Mouse (Mus musculus): Measurements from ENCODE around the gene Tjp1. TPM values are rescaled to one million over a fixed set of nuclear protein-coding genes. Genes with fewer than 3 reads are reported as not detected.

The Tjp1 gene
- polyA plus RNA-seq, 1 experiment from 2014 or later = 15.3 TPM

GRCm38 (mm10) chr7:65430401-65430800, 97.2 kb downstream of the Tjp1 start:
- Histone ChIP-seq H3K4me2 (ENCODE audit: low read length) (no peak overlapping the region), H3K4me3 (ENCODE audit: control insufficient read depth in 1 of 2, insufficient read depth in 1 of 2, low read depth in 1 of 2, low read length in 2 of 2) (no peak overlapping the region), H3K9me3 (ENCODE audit: control insufficient read depth, low read length) (no peaks in the 10 kb centered on the region), H3K27me3 (ENCODE audit: control insufficient read depth, insufficient read depth, low read length) (no peaks in the 10 kb centered on the region), H3K27ac (replicated peaks in 1 of 2; ENCODE audit: control insufficient read depth in 1 of 2, insufficient read depth in 1 of 2, low read depth in 2 of 2, low read length in 2 of 2) (no peak overlapping the region), H3K36me3 (ENCODE audit: control insufficient read depth, insufficient read depth, low read length) (no peaks in the 10 kb centered on the region), H3K9ac (ENCODE audit: low read length) (no peak overlapping the region), H3K4me1 (ENCODE audit: control insufficient read depth in 2 of 2, insufficient read depth in 2 of 2, low read length in 2 of 2) (peaks cover 0 to 3% of the 10 kb centered on the region in 2 experiments; a peak in 2 of 4 replicates)
- WGBS = 22% methylated on average over 8 of the region's 8 CpGs
- no peak for ATAC-seq (ENCODE audit: insufficient number of reproducible peaks, insufficient read depth, low FRiP score, low read depth)

GRCm38 (mm10) chr7:65424519-65424918, 103.1 kb downstream of the Tjp1 start:
- 78% methylated on average over 8 of the region's 8 CpGs for WGBS
- ATAC-seq (ENCODE audit: insufficient number of reproducible peaks, insufficient read depth, low FRiP score, low read depth) = no peak
- no peak overlapping the region for H3K4me3 ChIP-seq (ENCODE audit: control insufficient read depth in 1 of 2, insufficient read depth in 1 of 2, low read depth in 1 of 2, low read length in 2 of 2)
- no peak overlapping the region for H3K4me2 ChIP-seq (ENCODE audit: low read length)
- H3K9me3 ChIP-seq (ENCODE audit: control insufficient read depth, low read length) = no peaks in the 10 kb centered on the region
- peaks cover 11 to 14% of the 10 kb centered on the region in 2 experiments for H3K4me1 ChIP-seq (ENCODE audit: control insufficient read depth in 2 of 2, insufficient read depth in 2 of 2, low read length in 2 of 2)
- no peaks in the 10 kb centered on the region for H3K27me3 ChIP-seq (ENCODE audit: control insufficient read depth, insufficient read depth, low read length)
- H3K36me3 ChIP-seq (ENCODE audit: control insufficient read depth, insufficient read depth, low read length) = no peaks in the 10 kb centered on the region
- no peak overlapping the region for H3K9ac ChIP-seq (ENCODE audit: low read length)
- no peak overlapping the region for H3K27ac ChIP-seq (replicated peaks in 1 of 2; ENCODE audit: control insufficient read depth in 1 of 2, insufficient read depth in 1 of 2, low read depth in 2 of 2, low read length in 2 of 2)

DNA sequence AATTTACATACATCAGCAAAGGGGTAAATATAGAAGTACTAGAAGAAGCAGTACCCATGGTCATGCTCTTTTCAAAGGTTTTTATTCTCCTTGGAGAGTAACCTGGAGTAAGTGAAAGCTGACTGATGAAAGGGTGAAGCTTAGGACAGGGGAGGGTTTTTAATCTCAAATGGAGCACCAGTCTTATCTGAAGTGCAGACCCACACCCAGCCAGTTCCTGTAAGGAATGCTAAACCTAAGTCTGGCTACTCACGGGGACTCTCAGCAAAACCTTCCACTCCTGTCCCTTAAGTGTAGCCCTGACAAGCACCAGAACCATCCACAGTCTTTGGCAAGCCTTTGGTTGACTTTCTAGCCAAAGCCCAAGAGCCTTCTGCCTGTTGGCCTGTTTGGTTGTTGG, 105.1 kb downstream of the Tjp1 start:
- H3K27me3 ChIP-seq (ENCODE audit: control insufficient read depth, insufficient read depth, low read length) = no peaks in the 10 kb centered on the region
- H3K4me2 ChIP-seq (ENCODE audit: low read length) = no peak overlapping the region
- WGBS = 0% methylated on average over 1 of the region's 1 CpGs
- H3K9me3 ChIP-seq (ENCODE audit: control insufficient read depth, low read length) = no peaks in the 10 kb centered on the region
- no peak overlapping the region for H3K27ac ChIP-seq (replicated peaks in 1 of 2; ENCODE audit: control insufficient read depth in 1 of 2, insufficient read depth in 1 of 2, low read depth in 2 of 2, low read length in 2 of 2)
- peaks cover 16 to 23% of the 10 kb centered on the region in 2 experiments for H3K4me1 ChIP-seq (ENCODE audit: control insufficient read depth in 2 of 2, insufficient read depth in 2 of 2, low read length in 2 of 2)
- no peak for ATAC-seq (ENCODE audit: insufficient number of reproducible peaks, insufficient read depth, low FRiP score, low read depth)
- no peak overlapping the region for H3K9ac ChIP-seq (ENCODE audit: low read length)
- no peak overlapping the region for H3K4me3 ChIP-seq (ENCODE audit: control insufficient read depth in 1 of 2, insufficient read depth in 1 of 2, low read depth in 1 of 2, low read length in 2 of 2)
- no peaks in the 10 kb centered on the region for H3K36me3 ChIP-seq (ENCODE audit: control insufficient read depth, insufficient read depth, low read length)

GRCm38 (mm10) chr7:65421451-65421850, 106.1 kb downstream of the Tjp1 start:
- Histone ChIP-seq H3K4me3 (ENCODE audit: control insufficient read depth in 1 of 2, insufficient read depth in 1 of 2, low read depth in 1 of 2, low read length in 2 of 2) (no peak overlapping the region), H3K27me3 (ENCODE audit: control insufficient read depth, insufficient read depth, low read length) (no peaks in the 10 kb centered on the region), H3K36me3 (ENCODE audit: control insufficient read depth, insufficient read depth, low read length) (no peaks in the 10 kb centered on the region), H3K9ac (ENCODE audit: low read length) (no peak overlapping the region), H3K4me2 (ENCODE audit: low read length) (peak overlapping the region; percentile 43), H3K27ac (replicated peaks in 1 of 2; ENCODE audit: control insufficient read depth in 1 of 2, insufficient read depth in 1 of 2, low read depth in 2 of 2, low read length in 2 of 2) (0 out of 4 replicates have a peak overlapping the region, but pooled peaks of 1 of the 2 experiments have one; percentile 44), H3K9me3 (ENCODE audit: control insufficient read depth, low read length) (no peaks in the 10 kb centered on the region), H3K4me1 (ENCODE audit: control insufficient read depth in 2 of 2, insufficient read depth in 2 of 2, low read length in 2 of 2) (peaks cover 21 to 33% of the 10 kb centered on the region in 2 experiments)
- WGBS = 30% methylated on average over 10 of the region's 10 CpGs
- ATAC-seq (ENCODE audit: insufficient number of reproducible peaks, insufficient read depth, low FRiP score, low read depth) = peak; percentile 25; the same call in 1 of the 2 replicates

- 64% methylated on average over 1 of the region's 1 CpGs for WGBS
- H3K27ac ChIP-seq (replicated peaks in 1 of 2; ENCODE audit: control insufficient read depth in 1 of 2, insufficient read depth in 1 of 2, low read depth in 2 of 2, low read length in 2 of 2) = 0 out of 4 replicates have a peak overlapping the region, but pooled peaks of 1 of the 2 experiments have one; percentile 55
- ATAC-seq (ENCODE audit: insufficient number of reproducible peaks, insufficient read depth, low FRiP score, low read depth) = no peak
Measured at GRCm38 (mm10) chr7:65419926-65420325, 107.7 kb downstream of the Tjp1 start.

GRCm38 (mm10) chr7:65419012-65419411, 108.6 kb downstream of the Tjp1 start:
- Histone ChIP-seq H3K4me3 (ENCODE audit: control insufficient read depth in 1 of 2, insufficient read depth in 1 of 2, low read depth in 1 of 2, low read length in 2 of 2) (no peak overlapping the region), H3K4me1 (ENCODE audit: control insufficient read depth in 2 of 2, insufficient read depth in 2 of 2, low read length in 2 of 2) (peaks cover 29 to 52% of the 10 kb centered on the region in 2 experiments), H3K9ac (ENCODE audit: low read length) (no peak overlapping the region), H3K4me2 (ENCODE audit: low read length) (no peak overlapping the region), H3K36me3 (ENCODE audit: control insufficient read depth, insufficient read depth, low read length) (no peaks in the 10 kb centered on the region), H3K9me3 (ENCODE audit: control insufficient read depth, low read length) (no peaks in the 10 kb centered on the region), H3K27ac (replicated peaks in 1 of 2; ENCODE audit: control insufficient read depth in 1 of 2, insufficient read depth in 1 of 2, low read depth in 2 of 2, low read length in 2 of 2) (no peak overlapping the region), H3K27me3 (ENCODE audit: control insufficient read depth, insufficient read depth, low read length) (no peaks in the 10 kb centered on the region)
- ATAC-seq (ENCODE audit: insufficient number of reproducible peaks, insufficient read depth, low FRiP score, low read depth) = no peak
- WGBS = 62% methylated on average over 3 of the region's 3 CpGs

More at GRCm38 (mm10) chr7:65419926-65420325, 107.7 kb downstream of the Tjp1 start:
- no peak overlapping the region for H3K9ac ChIP-seq (ENCODE audit: low read length)
- H3K4me1 ChIP-seq (ENCODE audit: control insufficient read depth in 2 of 2, insufficient read depth in 2 of 2, low read length in 2 of 2) = peaks cover 24 to 43% of the 10 kb centered on the region in 2 experiments
- H3K27me3 ChIP-seq (ENCODE audit: control insufficient read depth, insufficient read depth, low read length) = no peaks in the 10 kb centered on the region
- H3K4me2 ChIP-seq (ENCODE audit: low read length) = no peak overlapping the region
- no peak overlapping the region for H3K4me3 ChIP-seq (ENCODE audit: control insufficient read depth in 1 of 2, insufficient read depth in 1 of 2, low read depth in 1 of 2, low read length in 2 of 2)
- H3K9me3 ChIP-seq (ENCODE audit: control insufficient read depth, low read length) = no peaks in the 10 kb centered on the region
- no peaks in the 10 kb centered on the region for H3K36me3 ChIP-seq (ENCODE audit: control insufficient read depth, insufficient read depth, low read length)

DNA sequence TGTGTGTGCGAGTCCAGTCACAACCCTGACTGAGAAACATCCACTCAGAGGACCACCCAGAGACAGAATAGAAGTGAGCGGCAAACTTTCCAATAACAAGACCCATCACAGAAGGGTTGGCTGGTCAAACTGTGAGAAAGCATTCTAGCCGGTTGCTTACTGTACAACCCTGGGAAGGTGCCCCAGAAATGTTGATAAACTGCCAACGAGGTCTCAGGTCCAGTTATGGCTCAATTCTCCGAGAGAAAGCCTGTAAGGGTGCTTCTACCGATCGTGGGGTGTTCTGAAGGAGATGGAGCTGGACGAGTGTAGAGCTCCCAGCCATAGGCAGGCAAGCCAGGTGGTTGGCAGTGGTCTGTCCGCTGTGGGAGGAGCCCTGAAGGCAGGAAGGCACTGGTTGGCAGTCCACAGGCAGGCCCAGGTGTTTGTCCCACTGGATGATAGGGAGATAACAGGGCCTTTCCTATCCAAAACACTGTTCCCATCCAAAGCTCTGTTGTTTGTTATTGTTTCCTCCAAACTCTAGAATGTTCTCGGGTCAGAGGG, 109.1 kb downstream of the Tjp1 start:
- no peaks in the 10 kb centered on the region for H3K36me3 ChIP-seq (ENCODE audit: control insufficient read depth, insufficient read depth, low read length)
- WGBS = 72% methylated on average over 10 of the region's 10 CpGs

More for the DNA sequence above, 109.1 kb downstream of the Tjp1 start:
- Histone ChIP-seq H3K9me3 (ENCODE audit: control insufficient read depth, low read length) (no peaks in the 10 kb centered on the region), H3K27me3 (ENCODE audit: control insufficient read depth, insufficient read depth, low read length) (no peaks in the 10 kb centered on the region), H3K4me2 (ENCODE audit: low read length) (no peak overlapping the region), H3K27ac (replicated peaks in 1 of 2; ENCODE audit: control insufficient read depth in 1 of 2, insufficient read depth in 1 of 2, low read depth in 2 of 2, low read length in 2 of 2) (peak overlapping the region in 1 of 2 experiments; percentile 35; a peak in 1 of 4 replicates), H3K4me3 (ENCODE audit: control insufficient read depth in 1 of 2, insufficient read depth in 1 of 2, low read depth in 1 of 2, low read length in 2 of 2) (no peak overlapping the region), H3K4me1 (ENCODE audit: control insufficient read depth in 2 of 2, insufficient read depth in 2 of 2, low read length in 2 of 2) (peaks cover 33 to 58% of the 10 kb centered on the region in 2 experiments), H3K9ac (ENCODE audit: low read length) (no peak overlapping the region)
- ATAC-seq (ENCODE audit: insufficient number of reproducible peaks, insufficient read depth, low FRiP score, low read depth) = no peak

Measured in heart, embryonic 14.5 days (tissue).